Mouse (Mus musculus) cerebellum, adult 11 months (tissue): ENCODE measurements around the gene Rec8.

Experiments
- DNase-seq: peaks from one replicate; pipeline ENCODE4 v3.0.0; 2022

Rec8 gene

DNA sequence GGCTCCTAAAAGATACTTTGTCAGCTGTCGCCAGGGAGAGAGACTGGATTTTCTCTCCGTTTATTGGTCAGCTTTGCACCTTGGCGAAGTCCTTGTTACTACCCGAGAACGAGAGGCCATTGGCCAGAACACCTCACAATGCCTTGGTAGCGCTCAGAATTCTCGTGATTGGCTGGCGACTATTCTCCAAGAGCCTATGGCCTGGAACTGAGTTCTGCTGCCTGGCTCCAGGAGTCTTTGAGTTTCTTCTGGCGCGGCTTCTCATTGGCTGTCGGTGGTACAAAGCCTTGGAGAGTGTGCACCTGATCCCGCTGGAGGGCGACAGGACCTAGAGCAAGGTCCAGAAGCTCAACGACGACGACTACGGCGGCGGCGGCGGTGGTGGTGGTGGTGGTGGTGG, at the start of gene Rec8:
TSS of gene Rec8 (plus strand) at position 216 of the 400 bp plus-strand sequence.
- peak; percentile 63 for DNase-seq

DNA sequence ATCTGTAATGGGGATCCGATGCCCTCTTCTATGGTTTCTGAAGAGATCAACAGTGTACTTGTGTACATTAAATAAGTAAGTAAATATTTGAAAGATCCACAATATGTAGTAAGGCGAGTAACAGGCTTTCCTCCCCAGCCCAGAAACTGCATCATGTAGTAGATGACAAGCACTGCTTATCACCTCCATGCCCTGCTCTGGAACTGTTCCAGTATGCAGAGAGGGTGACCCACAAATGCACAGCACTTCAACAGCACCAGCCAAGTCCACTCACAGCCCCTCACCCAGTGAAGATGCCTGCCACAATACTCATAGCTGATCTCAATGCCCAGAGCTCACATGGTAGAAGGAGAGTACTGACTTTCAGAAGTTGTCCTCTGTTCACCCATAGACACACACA, 47.2 kb upstream of the Rec8 start:
- DNase-seq: no peak

DNA sequence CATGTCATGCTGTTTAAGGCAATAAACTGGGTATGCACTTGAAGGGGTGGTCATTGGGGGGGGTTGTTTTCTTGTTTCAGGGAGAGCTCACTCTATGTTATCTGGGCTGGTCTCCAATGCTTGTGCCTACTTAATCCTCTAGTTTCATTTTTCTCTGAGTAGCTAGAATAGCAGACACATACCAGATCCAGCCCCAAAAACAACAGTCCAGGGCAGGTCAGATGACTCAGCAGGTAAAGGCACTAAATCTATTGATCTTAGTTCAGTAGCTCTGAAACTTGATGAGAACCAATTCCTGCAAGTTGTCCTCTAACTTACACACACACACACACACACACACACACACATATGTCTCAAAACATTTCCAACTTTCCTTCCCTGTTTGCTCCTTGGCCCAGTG, 46.1 kb upstream of the Rec8 start:
- DNase-seq: no peak

GRCm38 (mm10) chr14:55575302-55575701, 42.5 kb upstream of the Rec8 start, which contains the start of gene Fitm1:
Gene Fitm1, plus strand, starts transcription at chr14:55575617.
- DNase-seq: no peak

DNA sequence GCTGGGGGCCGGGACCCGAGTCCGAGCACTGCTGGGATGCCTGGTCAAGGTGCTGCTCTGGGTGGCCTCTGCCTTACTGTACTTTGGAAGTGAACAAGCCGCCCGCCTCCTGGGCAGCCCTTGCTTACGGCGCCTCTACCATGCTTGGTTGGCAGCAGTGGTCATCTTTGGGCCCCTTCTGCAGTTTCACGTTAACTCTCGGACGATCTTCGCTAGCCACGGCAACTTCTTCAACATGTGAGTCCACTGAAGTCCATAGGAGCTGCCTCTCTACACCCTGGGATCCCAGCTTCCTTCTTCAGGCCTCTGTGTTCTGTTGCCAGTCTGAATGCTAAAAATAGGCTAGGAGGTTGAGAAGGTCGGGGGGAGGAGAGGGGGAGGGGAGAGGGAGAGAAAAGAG, 42.1 kb upstream of the Rec8 start:
- no peak for DNase-seq

- no peak for DNase-seq
Observed at GRCm38 (mm10) chr14:55576376-55576775, 41.5 kb upstream of the Rec8 start.

- DNase-seq: peak; percentile 49
Observed at GRCm38 (mm10) chr14:55577871-55578667, 39.8 kb upstream of the Rec8 start, which contains the start of gene Psme1. Gene Psme1, plus strand, starts transcription at chr14:55578123.

DNA sequence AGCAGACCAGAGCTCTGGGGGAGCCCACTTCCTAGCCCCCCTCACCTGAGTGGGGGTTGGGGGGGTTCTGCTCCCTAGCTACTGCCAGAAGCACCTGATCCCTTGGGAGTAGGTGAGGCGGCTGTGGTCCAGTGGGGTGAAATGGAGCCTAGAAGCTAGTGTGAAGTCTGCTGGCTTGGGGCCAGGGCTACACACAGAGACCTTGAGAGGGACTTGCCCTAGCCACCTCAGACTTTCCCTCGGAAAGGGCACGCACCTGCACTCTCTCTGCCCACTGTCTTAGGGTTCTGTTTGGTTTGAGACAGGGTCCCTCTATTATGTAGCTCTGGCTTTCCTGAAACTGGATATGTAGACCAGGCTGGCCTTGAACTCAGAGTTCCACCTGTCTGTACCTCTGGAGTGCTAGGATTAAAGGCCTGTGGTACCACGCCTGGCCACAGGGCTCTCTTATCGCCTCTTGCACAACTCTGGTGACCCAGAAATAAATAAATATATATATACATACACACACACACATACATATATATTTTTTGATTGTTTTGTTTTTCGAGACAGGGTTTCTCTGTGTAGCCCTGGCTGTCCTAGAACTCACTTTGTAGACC, 39.1 kb upstream of the Rec8 start:
- DNase-seq: peak; percentile 54

GRCm38 (mm10) chr14:55579511-55580496, 38.0 kb upstream of the Rec8 start:
- no peak for DNase-seq

DNA sequence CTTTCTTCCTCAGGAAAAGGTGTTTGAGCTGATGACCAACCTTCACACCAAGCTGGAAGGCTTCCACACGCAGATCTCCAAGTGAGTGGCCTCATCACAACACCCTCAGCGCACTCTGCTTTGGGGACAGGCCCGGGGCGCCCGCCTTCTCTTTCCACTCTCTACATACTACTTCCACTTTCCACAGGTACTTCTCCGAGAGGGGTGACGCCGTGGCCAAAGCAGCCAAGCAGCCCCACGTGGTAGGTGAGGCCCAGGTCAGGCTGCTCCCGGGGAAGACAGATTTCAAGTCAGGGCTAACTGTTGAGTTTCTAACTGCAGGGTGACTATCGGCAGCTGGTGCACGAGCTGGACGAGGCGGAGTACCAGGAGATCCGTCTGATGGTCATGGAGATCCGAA, 37.1 kb upstream of the Rec8 start:
- no peak for DNase-seq

- DNase-seq: no peak
Observed at GRCm38 (mm10) chr14:55581981-55582681, 35.7 kb upstream of the Rec8 start.

- DNase-seq: no peak
Observed at GRCm38 (mm10) chr14:55584303-55584701, 33.5 kb upstream of the Rec8 start.

GRCm38 (mm10) chr14:55584702-55585565, 32.9 kb upstream of the Rec8 start, which contains the start of gene Emc9:
Gene Emc9, minus strand, starts transcription at chr14:55585302.
- peak; percentile 77 for DNase-seq

GRCm38 (mm10) chr14:55585566-55585960, 32.3 kb upstream of the Rec8 start:
- no peak for DNase-seq

GRCm38 (mm10) chr14:55586149-55586548, 31.7 kb upstream of the Rec8 start:
- DNase-seq: no peak

GRCm38 (mm10) chr14:55589271-55589670, 28.6 kb upstream of the Rec8 start:
- DNase-seq: no peak

DNA sequence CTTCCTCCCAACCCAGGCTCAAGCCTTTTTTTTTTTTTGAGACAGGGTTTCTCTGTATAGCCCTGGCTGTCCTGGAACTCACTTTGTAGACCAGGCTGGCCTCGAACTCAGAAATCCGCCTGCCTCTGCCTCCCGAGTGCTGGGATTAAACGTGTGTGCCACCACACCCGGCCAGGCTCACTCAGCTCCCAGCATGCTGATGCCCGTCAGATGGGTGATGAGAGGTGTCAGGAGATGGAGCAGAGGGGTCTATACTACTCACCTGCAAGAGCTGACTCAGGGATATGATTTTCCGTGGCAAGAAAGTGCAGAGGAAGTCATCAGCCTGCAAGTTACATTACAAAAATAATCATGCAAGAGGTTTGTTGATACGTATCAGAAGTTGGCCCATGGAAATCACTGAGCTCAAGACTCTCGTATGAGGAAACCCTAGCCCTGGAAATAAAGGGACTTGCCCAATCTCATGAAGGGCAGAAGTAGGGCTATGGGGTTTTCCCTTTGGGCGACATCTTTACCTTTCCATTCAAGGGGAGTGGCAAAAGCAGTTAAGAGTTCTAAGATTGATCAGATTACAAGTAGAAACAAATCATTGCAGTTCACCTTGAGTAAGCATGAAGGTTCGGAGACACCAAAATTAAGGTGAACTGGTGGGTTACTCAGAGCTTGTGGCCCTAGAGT, 27.9 kb upstream of the Rec8 start:
- DNase-seq: no peak

- peak; percentile 73 for DNase-seq
Observed at GRCm38 (mm10) chr14:55590748-55591330, 27.0 kb upstream of the Rec8 start, which contains the start of gene Psme2. Gene Psme2, minus strand, starts transcription at chr14:55591113.

DNA sequence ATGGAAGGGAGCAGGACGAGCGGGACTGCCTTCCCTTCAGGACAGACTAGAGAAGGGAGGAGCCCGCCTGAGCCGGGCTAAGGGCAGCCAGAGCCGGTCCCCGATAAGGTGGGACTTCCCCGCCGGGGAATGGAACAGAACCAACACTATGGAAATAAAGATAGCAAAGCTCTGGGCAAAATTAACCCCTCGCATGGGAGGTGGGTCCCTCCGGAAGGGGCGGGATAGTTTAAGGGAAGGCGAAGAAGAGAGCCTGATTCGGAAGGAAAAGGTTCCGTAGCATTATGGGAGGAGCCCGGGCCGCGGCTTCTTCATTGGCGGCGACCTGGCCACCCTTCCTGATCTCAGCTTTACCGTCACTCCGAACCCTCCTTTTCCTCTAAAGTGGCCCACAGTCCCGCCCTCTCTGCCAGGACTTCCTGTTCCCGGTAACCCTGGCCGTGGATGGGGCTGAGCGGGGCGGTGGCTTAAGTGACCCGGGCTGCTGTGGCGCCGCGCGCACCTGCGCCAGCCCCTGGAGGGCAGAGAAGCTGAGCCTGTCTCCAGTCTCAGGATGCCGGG, 26.4 kb upstream of the Rec8 start, which contains the start of gene Rnf31:
TSS of gene Rnf31 (plus strand) at position 378 of the 561 bp plus-strand sequence.
- peak; percentile 89 for DNase-seq

DNA sequence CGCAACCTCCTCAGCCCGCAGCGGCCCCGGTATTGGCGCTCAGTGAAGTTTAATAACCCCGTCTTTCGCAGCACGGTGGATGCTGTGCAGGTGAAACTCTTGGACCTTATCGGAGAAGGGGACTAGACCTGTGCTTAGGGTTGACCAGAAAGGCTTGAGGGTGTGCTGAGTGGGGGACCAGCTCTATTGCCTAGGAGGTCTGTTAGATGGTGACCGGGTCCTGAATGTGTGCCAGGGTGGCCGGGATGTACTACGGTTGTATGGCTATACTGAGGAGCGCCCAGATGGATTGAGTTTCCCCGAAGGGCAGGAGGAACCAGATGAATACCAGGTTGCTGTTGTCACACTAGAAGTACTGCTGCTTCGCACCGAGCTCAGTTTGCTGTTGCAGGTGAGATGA, 25.6 kb upstream of the Rec8 start:
- DNase-seq: peak; percentile 45
